Mouse (Mus musculus) embryonic facial prominence, embryonic 12.5 days (tissue): Measurements from ENCODE around the gene Terf2. TPM values are rescaled to one million over a fixed set of nuclear protein-coding genes. Genes with fewer than 3 reads are reported as not detected.
"Not testable (repeated sequence)": the region's sequence is repeated elsewhere in the genome, so short reads cannot be mapped to it uniquely, and the experiment has no call there.

Experiments used
- ATAC-seq: fragments of 200-750 bp; cut with Nextera tagmentation; 2 replicates; pipeline ENCODE4 v1.8.0; 2017; ENCODE audit not compliant: insufficient number of reproducible peaks, insufficient read depth, low FRiP score, low TSS enrichment
- H3K27ac ChIP-seq: fragments of 300-500 bp; sonication (generic); 2 replicates; pipeline ENCODE4 v1.5.1; 2016; ENCODE audit warnings: mild to moderate bottlenecking
- H3K27me3 ChIP-seq: fragments of 300-500 bp; sonication (generic); 2 replicates; pipeline ENCODE4 v1.6.1; 2016; ENCODE audit warnings: mild to moderate bottlenecking, moderate library complexity
- H3K36me3 ChIP-seq: fragments of 300-500 bp; sonication (generic); 2 replicates; pipeline ENCODE4 v1.6.1; 2016; ENCODE audit warnings: mild to moderate bottlenecking
- H3K4me1 ChIP-seq: fragments of 300-500 bp; sonication (generic); 2 replicates; pipeline ENCODE4 v1.6.1; 2016
- H3K4me2 ChIP-seq: fragments of 300-500 bp; sonication (generic); replicated peaks from 2 replicates; pipeline ENCODE4 v1.6.1; 2016; ENCODE audit warnings: mild to moderate bottlenecking, moderate library complexity
- H3K4me3 ChIP-seq: fragments of 300-500 bp; sonication (generic); 2 replicates; pipeline ENCODE4 v1.5.1; 2016; ENCODE audit warnings: mild to moderate bottlenecking
- H3K9ac ChIP-seq: fragments of 300-500 bp; sonication (generic); 2 replicates; pipeline ENCODE4 v1.6.1; 2016; ENCODE audit warnings: mild to moderate bottlenecking, moderate library complexity
- H3K9me3 ChIP-seq: fragments of 300-500 bp; sonication (generic); 2 replicates; pipeline ENCODE4 v1.6.1; 2016; ENCODE audit warnings: mild to moderate bottlenecking, moderate library complexity
- WGBS: fragments of 180-500 bp; shearing (Covaris S2); methylation state at CpG from one replicate; pipeline ENCODE4 v1.1.7; 2016; 5-methylcytosine and 5-hydroxymethylcytosine counted together
- polyA plus RNA-seq: library from polyadenylated mRNA; unstranded; fragments of >200 nt; fragmentation: Nextera tagmentation; extraction: Ambion mirVana; gene quantifications from 2 replicates; pipeline ENCODE4 v1.2.1, GENCODE M21; 2016

The Terf2 gene
- polyA plus RNA-seq, 1 experiment from 2014 or later: 22.4 TPM

- ATAC-seq: no peak
- Histone ChIP-seq H3K4me3 (no peak overlapping the region), H3K27ac (no peak overlapping the region), H3K4me1 (peaks cover 19% of the 10 kb centered on the region), H3K4me2 (no peak overlapping the region), H3K27me3 (no peaks in the 10 kb centered on the region), H3K9ac (no peak overlapping the region), H3K36me3 (no peaks in the 10 kb centered on the region), H3K9me3 (no peaks in the 10 kb centered on the region)
- 49% methylated on average over 4 of the region's 4 CpGs for whole genome bisulfite sequencing
These were observed 16.9 kb upstream of the Terf2 start for GRCm38 (mm10) chr8:107113209-107113608.

- ATAC-seq: no peak
- no peak overlapping the region for H3K9ac ChIP-seq
- 88% methylated on average over 10 of the region's 11 CpGs for WGBS
- no peaks in the 10 kb centered on the region for H3K36me3 ChIP-seq
- H3K4me2 ChIP-seq: no peak overlapping the region
- no peak overlapping the region for H3K4me3 ChIP-seq
- no peaks in the 10 kb centered on the region for H3K9me3 ChIP-seq
- no peak overlapping the region for H3K27ac ChIP-seq
- no peaks in the 10 kb centered on the region for H3K27me3 ChIP-seq
- H3K4me1 ChIP-seq: peaks cover 19% of the 10 kb centered on the region
These were observed 15.2 kb upstream of the Terf2 start for GRCm38 (mm10) chr8:107111340-107112105.

- Histone ChIP-seq H3K27ac (no peak overlapping the region), H3K9me3 (no peaks in the 10 kb centered on the region), H3K4me2 (no peak overlapping the region), H3K36me3 (no peaks in the 10 kb centered on the region), H3K4me1 (peaks cover 19% of the 10 kb centered on the region), H3K27me3 (no peaks in the 10 kb centered on the region), H3K4me3 (no peak overlapping the region), H3K9ac (no peak overlapping the region)
- WGBS: 69% methylated on average over 9 of the region's 9 CpGs
- no peak for ATAC-seq
These were observed 14.4 kb upstream of the Terf2 start for GRCm38 (mm10) chr8:107110629-107111330.

GRCm38 (mm10) chr8:107109816-107110435, 13.6 kb upstream of the Terf2 start:
- no peaks in the 10 kb centered on the region for H3K27me3 ChIP-seq
- no peak for ATAC-seq
- H3K36me3 ChIP-seq: no peaks in the 10 kb centered on the region
- H3K27ac ChIP-seq: no peak overlapping the region
- no peak overlapping the region for H3K4me3 ChIP-seq
- no peak overlapping the region for H3K9ac ChIP-seq
- H3K9me3 ChIP-seq: no peaks in the 10 kb centered on the region
- 90% methylated on average over 5 of the region's 5 CpGs for WGBS
- H3K4me2 ChIP-seq: no peak overlapping the region
- H3K4me1 ChIP-seq: peaks cover 15% of the 10 kb centered on the region

GRCm38 (mm10) chr8:107108978-107109720, 12.8 kb upstream of the Terf2 start:
- H3K27me3 ChIP-seq: no peaks in the 10 kb centered on the region
- peaks cover 7% of the 10 kb centered on the region; the same call in 1 of the 2 replicates for H3K4me1 ChIP-seq
- peak overlapping the region; percentile 17; the same call in 1 of the 2 replicates for H3K4me2 ChIP-seq
- no peak overlapping the region for H3K4me3 ChIP-seq
- ATAC-seq: no peak
- 58% methylated on average over 23 of the region's 23 CpGs for whole genome bisulfite sequencing
- H3K36me3 ChIP-seq: no peaks in the 10 kb centered on the region
- H3K9me3 ChIP-seq: no peaks in the 10 kb centered on the region
- H3K9ac ChIP-seq: no peak overlapping the region
- H3K27ac ChIP-seq: no peak overlapping the region

GRCm38 (mm10) chr8:107108089-107108488, 11.7 kb upstream of the Terf2 start:
- H3K36me3 ChIP-seq, H3K9me3 ChIP-seq, H3K27me3 ChIP-seq, H3K4me3 ChIP-seq, H3K4me1 ChIP-seq, H3K27ac ChIP-seq, ATAC-seq, H3K9ac ChIP-seq, H3K4me2 ChIP-seq: not testable (repeated sequence)
- 95% methylated on average over 5 of the region's 5 CpGs for WGBS

GRCm38 (mm10) chr8:107104547-107104946, 8.2 kb upstream of the Terf2 start:
- H3K27ac ChIP-seq: no peak overlapping the region
- H3K9me3 ChIP-seq: no peaks in the 10 kb centered on the region
- ATAC-seq: no peak
- no peaks in the 10 kb centered on the region for H3K36me3 ChIP-seq
- H3K4me1 ChIP-seq: 0 out of 2 replicates have a peak, but pooled peaks cover 3% of the 10 kb centered on the region
- no peak overlapping the region for H3K9ac ChIP-seq
- WGBS: 8% methylated on average over 4 of the region's 4 CpGs
- H3K4me2 ChIP-seq: no peak overlapping the region
- H3K27me3 ChIP-seq: no peaks in the 10 kb centered on the region
- no peak overlapping the region for H3K4me3 ChIP-seq

- no peaks in the 10 kb centered on the region for H3K9me3 ChIP-seq
These were observed 4.3 kb upstream of the Terf2 start for GRCm38 (mm10) chr8:107100635-107101034.

GRCm38 (mm10) chr8:107095717-107096365, 506 bp downstream of the Terf2 start:
- Histone ChIP-seq H3K4me3 (peak overlapping the region; percentile 74), H3K36me3 (peaks cover 27% of the 10 kb centered on the region), H3K9ac (peak overlapping the region; percentile 88), H3K4me1 (peaks cover 9% of the 10 kb centered on the region; the same call in 1 of the 2 replicates), H3K27ac (peak overlapping the region; percentile 92), H3K9me3 (no peaks in the 10 kb centered on the region), H3K4me2 (peak overlapping the region; percentile 61), H3K27me3 (no peaks in the 10 kb centered on the region)
- WGBS: under 1% methylated on average over 45 of the region's 53 CpGs
- ATAC-seq: peak; percentile 73

More at GRCm38 (mm10) chr8:107100635-107101034, 4.3 kb upstream of the Terf2 start:
- Histone ChIP-seq H3K9ac (no peak overlapping the region), H3K36me3 (no peaks in the 10 kb centered on the region), H3K27me3 (no peaks in the 10 kb centered on the region), H3K4me1 (no peaks in the 10 kb centered on the region), H3K4me2 (no peak overlapping the region), H3K4me3 (no peak overlapping the region), H3K27ac (no peak overlapping the region)
- no peak for ATAC-seq
- 81% methylated on average over 2 of the region's 2 CpGs for WGBS

GRCm38 (mm10) chr8:107090531-107090930, 5.8 kb downstream of the Terf2 start:
- no peak overlapping the region for H3K4me2 ChIP-seq
- no peak overlapping the region for H3K27ac ChIP-seq
- H3K36me3 ChIP-seq: peaks cover 74% of the 10 kb centered on the region
- 98% methylated on average over 7 of the region's 7 CpGs for WGBS
- no peak overlapping the region for H3K9ac ChIP-seq
- H3K4me3 ChIP-seq: no peak overlapping the region
- no peak for ATAC-seq
- peaks cover 9% of the 10 kb centered on the region; the same call in 1 of the 2 replicates for H3K4me1 ChIP-seq
- H3K9me3 ChIP-seq: no peaks in the 10 kb centered on the region
- no peaks in the 10 kb centered on the region for H3K27me3 ChIP-seq

GRCm38 (mm10) chr8:107088526-107089063, 7.8 kb downstream of the Terf2 start:
- no peak overlapping the region for H3K9ac ChIP-seq
- H3K4me1 ChIP-seq: no peaks in the 10 kb centered on the region
- peaks cover 72% of the 10 kb centered on the region for H3K36me3 ChIP-seq
- H3K9me3 ChIP-seq: no peaks in the 10 kb centered on the region
- no peaks in the 10 kb centered on the region for H3K27me3 ChIP-seq
- no peak overlapping the region for H3K4me3 ChIP-seq
- H3K4me2 ChIP-seq: no peak overlapping the region
- ATAC-seq: no peak
- WGBS: 96% methylated on average over 5 of the region's 5 CpGs
- no peak overlapping the region for H3K27ac ChIP-seq
